Mouse (Mus musculus) cortical plate, adult 2 months (tissue): ENCODE data around the gene Foxa2. TPM values are rescaled to one million over a fixed set of nuclear protein-coding genes. Genes with fewer than 3 reads are reported as not detected.

Experiments
- H3K27ac ChIP-seq: fragments of 200-500 bp; 2 replicates; pipeline ENCODE4 v1.5.1; 2012; ENCODE audit warnings: low read length, control low read depth, inconsistent platforms; ENCODE audit not compliant: insufficient read depth
- H3K4me1 ChIP-seq: fragments of 200-500 bp; 2 replicates; pipeline ENCODE4 v1.6.1; 2011; ENCODE audit warnings: low read length; ENCODE audit not compliant: control insufficient read depth, insufficient read depth
- H3K4me3 ChIP-seq: fragments of 200-500 bp; 2 replicates; pipeline ENCODE4 v1.5.1; 2011; ENCODE audit warnings: mild to moderate bottlenecking, low read length, control low read depth; ENCODE audit not compliant: insufficient read depth
- CTCF ChIP-seq: fragments of 200-500 bp; IDR thresholded peaks from 2 replicates; pipeline ENCODE4 v1.5.1; 2011; ENCODE audit warnings: mild to moderate bottlenecking, control low read depth, low read length; ENCODE audit not compliant: insufficient read depth; ENCODE audit errors: extremely low read depth
- POLR2A ChIP-seq: fragments of 200-500 bp; IDR thresholded peaks from 2 replicates; pipeline ENCODE4 v1.6.1; 2011; ENCODE audit warnings: mild to moderate bottlenecking, low read length, control low read depth; ENCODE audit not compliant: insufficient read depth; ENCODE audit errors: extremely low read depth
- polyA plus RNA-seq: library from polyadenylated mRNA; depleted of rRNA; stranded (reverse); fragments of >200 nt; gene quantifications from 2 replicates; pipeline ENCODE4 v1.2.3, GENCODE M21; 2012

Gene Foxa2
- polyA plus RNA-seq, 1 experiment, result not detected

GRCm38 (mm10) chr2:148029050-148029608 is 17.6 kb downstream of the Foxa2 start:
- no peak overlapping the region for H3K4me3 ChIP-seq
- no peak overlapping the region for H3K27ac ChIP-seq
- H3K4me1 ChIP-seq, result no peaks in the 10 kb centered on the region
- TF ChIP-seq POLR2A (no peak), CTCF (no peak)

GRCm38 (mm10) chr2:148026366-148026765 is 20.4 kb downstream of the Foxa2 start:
- Histone ChIP-seq H3K27ac (no peak overlapping the region), H3K4me1 (no peaks in the 10 kb centered on the region), H3K4me3 (no peak overlapping the region)
- TF ChIP-seq POLR2A (no peak), CTCF (no peak)

- TF ChIP-seq POLR2A, result no peak
- TF ChIP-seq CTCF, result no peak
- Histone ChIP-seq H3K4me3 (no peak overlapping the region), H3K27ac (no peak overlapping the region), H3K4me1 (no peaks in the 10 kb centered on the region)
Measured at GRCm38 (mm10) chr2:148025481-148025880, 21.3 kb downstream of the Foxa2 start.

GRCm38 (mm10) chr2:148024268-148024935 is 22.4 kb downstream of the Foxa2 start:
- no peak overlapping the region for H3K27ac ChIP-seq
- H3K4me3 ChIP-seq, result no peak overlapping the region
- H3K4me1 ChIP-seq, result no peaks in the 10 kb centered on the region
- TF ChIP-seq POLR2A (no peak), CTCF (no peak)

GRCm38 (mm10) chr2:148023340-148023806 is 23.4 kb downstream of the Foxa2 start:
- no peak overlapping the region for H3K4me3 ChIP-seq
- no peak for TF ChIP-seq CTCF
- TF ChIP-seq POLR2A, result no peak
- H3K4me1 ChIP-seq, result no peaks in the 10 kb centered on the region
- H3K27ac ChIP-seq, result no peak overlapping the region

- H3K4me1 ChIP-seq, result no peaks in the 10 kb centered on the region
- TF ChIP-seq CTCF (no peak), POLR2A (no peak)
- no peak overlapping the region for H3K4me3 ChIP-seq
- no peak overlapping the region for H3K27ac ChIP-seq
Measured at GRCm38 (mm10) chr2:148021919-148022570, 24.7 kb downstream of the Foxa2 start.

- no peak for TF ChIP-seq POLR2A
- no peak for TF ChIP-seq CTCF
- H3K4me1 ChIP-seq, result no peaks in the 10 kb centered on the region
- no peak overlapping the region for H3K4me3 ChIP-seq
- H3K27ac ChIP-seq, result no peak overlapping the region
Measured at GRCm38 (mm10) chr2:148021016-148021415, 25.8 kb downstream of the Foxa2 start.

- H3K4me1 ChIP-seq, result no peaks in the 10 kb centered on the region
Measured at GRCm38 (mm10) chr2:148020125-148020524, 26.6 kb downstream of the Foxa2 start.

GRCm38 (mm10) chr2:148017782-148018690 is 28.7 kb downstream of the Foxa2 start:
- no peak overlapping the region for H3K27ac ChIP-seq
- H3K4me3 ChIP-seq, result no peak overlapping the region
- no peak for TF ChIP-seq CTCF
- TF ChIP-seq POLR2A, result no peak

More at GRCm38 (mm10) chr2:148020125-148020524, 26.6 kb downstream of the Foxa2 start:
- TF ChIP-seq CTCF, result no peak
- no peak overlapping the region for H3K4me3 ChIP-seq
- H3K27ac ChIP-seq, result no peak overlapping the region

GRCm38 (mm10) chr2:148013382-148013781 is 33.4 kb downstream of the Foxa2 start:
- Histone ChIP-seq H3K27ac (no peak overlapping the region), H3K4me1 (no peaks in the 10 kb centered on the region), H3K4me3 (no peak overlapping the region)
- TF ChIP-seq CTCF (no peak), POLR2A (no peak)

More at GRCm38 (mm10) chr2:148017782-148018690, 28.7 kb downstream of the Foxa2 start:
- H3K4me1 ChIP-seq, result no peaks in the 10 kb centered on the region
